Mouse (Mus musculus) testis, adult 2 months (tissue): ENCODE measurements around the gene Sox1. TPM values are rescaled to one million over a fixed set of nuclear protein-coding genes. Genes with fewer than 3 reads are reported as not detected.

ENCODE experiments used
- H3K27ac ChIP-seq: fragments of 200-500 bp; 2 replicates; pipeline ENCODE4 v1.5.1; 2012; ENCODE audit warnings: low read depth, low read length; ENCODE audit not compliant: control insufficient read depth, insufficient read depth
- H3K27me3 ChIP-seq: fragments of 200-500 bp; 2 replicates; pipeline ENCODE4 v1.6.1; 2012; ENCODE audit warnings: mild to moderate bottlenecking, low read length, moderate library complexity; ENCODE audit not compliant: control insufficient read depth, insufficient read depth
- H3K36me3 ChIP-seq: fragments of 200-500 bp; 2 replicates; pipeline ENCODE4 v1.6.1; 2012; ENCODE audit warnings: mild to moderate bottlenecking, low read length; ENCODE audit not compliant: control insufficient read depth, insufficient read depth
- H3K4me1 ChIP-seq: fragments of 200-500 bp; 2 replicates; pipeline ENCODE4 v1.6.1; 2012; ENCODE audit warnings: low read length; ENCODE audit not compliant: control insufficient read depth, insufficient read depth
- H3K4me3 ChIP-seq: fragments of 200-500 bp; 2 replicates; pipeline ENCODE4 v1.5.1; 2012; ENCODE audit warnings: low read depth, mild to moderate bottlenecking, low read length, moderate library complexity, mixed read lengths; ENCODE audit not compliant: control insufficient read depth
- CTCF ChIP-seq: fragments of 200-500 bp; IDR thresholded peaks from 2 replicates; pipeline ENCODE4 v1.5.1; 2012; ENCODE audit warnings: low read depth, mild to moderate bottlenecking, inconsistent platforms, low read length, moderate library complexity; ENCODE audit not compliant: control insufficient read depth, insufficient read depth, insufficient replicate concordance
- POLR2A ChIP-seq: fragments of 200-500 bp; IDR thresholded peaks from 2 replicates; pipeline ENCODE4 v1.6.1; 2012; ENCODE audit warnings: low read depth, mild to moderate bottlenecking, inconsistent platforms, low read length, moderate library complexity; ENCODE audit not compliant: control insufficient read depth
- polyA plus RNA-seq: library from polyadenylated mRNA; depleted of rRNA; stranded (reverse); fragments of >200 nt; gene quantifications from 2 replicates; pipeline ENCODE4 v1.2.3, GENCODE M21; 2012

Sox1 gene
- polyA plus RNA-seq, 1 experiment = 0.91 TPM

- Histone ChIP-seq H3K4me3 (no peak overlapping the region), H3K27me3 (peaks cover 27% of the 10 kb centered on the region), H3K27ac (no peak overlapping the region), H3K36me3 (no peaks in the 10 kb centered on the region), H3K4me1 (peaks cover 32% of the 10 kb centered on the region)
- no peak for TF ChIP-seq CTCF
- no peak for TF ChIP-seq POLR2A
Measured at GRCm38 (mm10) chr8:12389801-12390639, 5.1 kb upstream of the Sox1 start.

- TF ChIP-seq POLR2A = no peak
- no peak for TF ChIP-seq CTCF
- Histone ChIP-seq H3K36me3 (no peaks in the 10 kb centered on the region), H3K4me1 (peaks cover 27% of the 10 kb centered on the region), H3K4me3 (no peak overlapping the region), H3K27ac (no peak overlapping the region), H3K27me3 (peaks cover 24% of the 10 kb centered on the region)
Measured at GRCm38 (mm10) chr8:12390640-12391365, 4.3 kb upstream of the Sox1 start.

GRCm38 (mm10) chr8:12391366-12392250 is 3.5 kb upstream of the Sox1 start:
- Histone ChIP-seq H3K27me3 (peaks cover 24% of the 10 kb centered on the region), H3K4me3 (no peak overlapping the region), H3K27ac (no peak overlapping the region), H3K4me1 (peaks cover 22% of the 10 kb centered on the region), H3K36me3 (no peaks in the 10 kb centered on the region)
- no peak for TF ChIP-seq POLR2A
- no peak for TF ChIP-seq CTCF

GRCm38 (mm10) chr8:12392801-12393200 is 2.3 kb upstream of the Sox1 start:
- TF ChIP-seq POLR2A (no peak), CTCF (no peak)
- H3K27me3 ChIP-seq = peaks cover 24% of the 10 kb centered on the region
- no peak overlapping the region for H3K27ac ChIP-seq
- H3K4me3 ChIP-seq = no peak overlapping the region
- no peaks in the 10 kb centered on the region for H3K36me3 ChIP-seq
- peaks cover 29% of the 10 kb centered on the region for H3K4me1 ChIP-seq

- Histone ChIP-seq H3K4me3 (peak overlapping the region; percentile 71), H3K36me3 (no peaks in the 10 kb centered on the region), H3K27me3 (peaks cover 27% of the 10 kb centered on the region), H3K27ac (no peak overlapping the region), H3K4me1 (peaks cover 29% of the 10 kb centered on the region)
- TF ChIP-seq POLR2A = no peak
- TF ChIP-seq CTCF = no peak
Measured at GRCm38 (mm10) chr8:12394385-12395000, 602 bp upstream of the Sox1 start.

- no peaks in the 10 kb centered on the region for H3K36me3 ChIP-seq
- no peak overlapping the region for H3K27ac ChIP-seq
- TF ChIP-seq POLR2A (no peak), CTCF (no peak)
- peaks cover 26% of the 10 kb centered on the region for H3K4me1 ChIP-seq
- peak overlapping the region; percentile 65 for H3K4me3 ChIP-seq
- peaks cover 26% of the 10 kb centered on the region for H3K27me3 ChIP-seq
Measured at GRCm38 (mm10) chr8:12396501-12397345, 1.6 kb downstream of the Sox1 start.
